Mouse (Mus musculus) liver, embryonic 16.5 days (tissue): Measurements from ENCODE around the gene Ndc1. TPM values are rescaled to one million over a fixed set of nuclear protein-coding genes. Genes with fewer than 3 reads are reported as not detected.

Source experiments
- ATAC-seq: fragments of 200-750 bp; cut with Nextera tagmentation; 2 replicates; pipeline ENCODE4 v1.8.0; 2017; ENCODE audit warnings: low read depth, mild to moderate bottlenecking, moderate number of reproducible peaks, moderate library complexity
- H3K27ac ChIP-seq: fragments of 300-500 bp; sonication (generic); 2 replicates; pipeline ENCODE4 v1.5.1; 2014; ENCODE audit warnings: mild to moderate bottlenecking, low read length
- H3K27me3 ChIP-seq: fragments of 300-500 bp; sonication (generic); 2 replicates; pipeline ENCODE4 v1.6.1; 2014; ENCODE audit warnings: low read depth, low read length, mixed read lengths; ENCODE audit not compliant: control insufficient read depth, insufficient read depth
- H3K36me3 ChIP-seq: fragments of 300-500 bp; sonication (generic); 2 replicates; pipeline ENCODE4 v1.6.1; 2014; ENCODE audit warnings: mild to moderate bottlenecking; ENCODE audit not compliant: control insufficient read depth, insufficient read depth
- H3K4me1 ChIP-seq: fragments of 300-500 bp; sonication (generic); 2 replicates; pipeline ENCODE4 v1.6.1; 2014; ENCODE audit warnings: low read depth, low read length, mixed read lengths; ENCODE audit not compliant: control insufficient read depth
- H3K4me2 ChIP-seq: fragments of 300-500 bp; sonication (generic); 2 replicates; pipeline ENCODE4 v1.6.1; 2014; ENCODE audit warnings: low read depth, low read length, mixed read lengths
- H3K4me3 ChIP-seq: fragments of 300-500 bp; sonication (generic); 2 replicates; pipeline ENCODE4 v1.5.1; 2014; ENCODE audit warnings: low read depth, mild to moderate bottlenecking, low read length
- H3K9ac ChIP-seq: fragments of 300-500 bp; sonication (generic); 2 replicates; pipeline ENCODE4 v1.6.1; 2014; ENCODE audit warnings: low read depth, low read length
- H3K9me3 ChIP-seq: fragments of 300-500 bp; sonication (generic); replicated peaks from 2 replicates; pipeline ENCODE4 v1.6.1; 2016; ENCODE audit warnings: low read length; ENCODE audit not compliant: control insufficient read depth
- WGBS: fragments of 180-500 bp; shearing (Covaris S2); extraction: QIAGEN DNeasy Blood & Tissue Kit; methylation state at CpG from one replicate; pipeline ENCODE4 v1.1.7; 2014; ENCODE audit not compliant: insufficient replicate concordance; 5-methylcytosine and 5-hydroxymethylcytosine counted together
- microRNA-seq: library from miRNA; unstranded; fragments of <30 nt; microRNA quantifications from one replicate; pipeline ENCODE4, GENCODE M21; 2016
- polyA plus RNA-seq: library from polyadenylated mRNA; unstranded; fragments of >200 nt; fragmentation: Nextera tagmentation; extraction: Ambion mirVana; gene quantifications from 2 replicates; pipeline ENCODE4 v1.2.1, GENCODE M21; 2015

The Ndc1 gene
- polyA plus RNA-seq, 1 experiment from 2014 or later = 13.0 TPM

DNA sequence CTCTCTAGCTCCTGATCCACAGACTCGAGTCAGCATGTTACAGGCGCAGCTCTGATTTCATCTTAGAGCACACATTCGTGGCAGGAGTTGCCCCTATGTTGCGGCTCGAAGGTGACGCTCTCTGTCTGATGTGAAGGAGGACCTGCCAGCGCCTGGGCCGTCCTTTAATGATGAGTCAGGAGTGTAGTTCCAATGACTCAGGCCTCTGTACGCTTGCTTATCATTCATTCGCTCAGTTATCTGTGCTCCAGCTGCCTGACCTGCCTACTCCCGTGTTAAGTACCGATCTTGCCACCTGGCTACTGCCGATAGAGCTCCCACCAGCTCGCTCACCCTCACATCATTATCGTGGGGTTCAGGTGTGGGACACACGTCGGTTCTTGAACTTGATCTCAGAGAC is 91.3 kb downstream of the Ndc1 start:
- ATAC-seq = peak; percentile 96
- peak overlapping the region; percentile 44 for H3K9ac ChIP-seq
- no peaks in the 10 kb centered on the region for H3K27me3 ChIP-seq
- H3K4me2 ChIP-seq = peak overlapping the region; percentile 53
- peak overlapping the region; percentile 29 for H3K4me3 ChIP-seq
- peak overlapping the region; percentile 86 for H3K27ac ChIP-seq
- WGBS = 28% methylated on average over 17 of the region's 17 CpGs
- H3K4me1 ChIP-seq = peaks cover 27% of the 10 kb centered on the region
- H3K36me3 ChIP-seq = no peaks in the 10 kb centered on the region
- no peaks in the 10 kb centered on the region for H3K9me3 ChIP-seq

DNA sequence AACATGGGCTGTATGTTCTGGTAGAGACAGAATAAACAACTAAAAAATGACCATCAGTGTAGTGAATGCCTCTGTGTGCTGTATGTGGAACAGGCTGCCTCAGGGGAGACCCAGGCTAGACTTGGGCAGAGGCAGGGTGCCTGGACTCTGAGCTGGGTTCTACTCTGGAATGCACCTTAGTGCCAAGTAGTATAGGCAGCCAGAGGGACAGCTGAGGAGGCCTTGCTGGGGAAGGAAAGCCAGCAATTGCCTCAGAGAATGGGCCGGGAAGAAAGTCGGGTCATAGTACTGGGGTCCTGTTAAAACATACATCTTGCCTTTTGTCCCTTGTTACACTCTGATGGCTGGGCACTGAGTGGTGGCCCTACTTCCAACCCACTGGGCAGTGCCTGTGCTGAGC is 91.9 kb downstream of the Ndc1 start:
- 79% methylated on average over 2 of the region's 2 CpGs for WGBS
- H3K27ac ChIP-seq = peak overlapping the region; percentile 81

DNA sequence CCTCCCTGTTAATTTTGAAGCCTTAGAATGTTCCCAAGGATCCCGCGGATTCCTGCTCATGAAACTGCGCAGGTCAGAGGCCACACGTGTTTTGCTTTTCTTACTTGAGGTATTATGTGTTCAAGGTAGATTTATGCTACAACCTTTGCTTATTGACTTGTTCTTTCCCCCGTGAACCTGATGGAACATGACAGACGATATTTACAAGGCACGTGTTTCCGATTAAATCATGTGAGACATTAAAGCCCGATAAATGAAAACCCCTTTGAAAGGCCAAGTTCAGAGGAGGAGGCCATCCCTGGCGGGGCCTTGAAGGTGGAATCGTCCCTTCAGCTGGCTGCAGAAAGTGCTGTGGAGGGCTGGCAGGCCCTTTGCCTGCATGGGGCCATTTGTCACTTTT is 92.9 kb downstream of the Ndc1 start:
- 77% methylated on average over 11 of the region's 11 CpGs for WGBS
- Histone ChIP-seq H3K36me3 (no peaks in the 10 kb centered on the region), H3K27ac (no peak overlapping the region), H3K4me3 (no peak overlapping the region), H3K9me3 (no peaks in the 10 kb centered on the region), H3K9ac (no peak overlapping the region), H3K27me3 (no peaks in the 10 kb centered on the region), H3K4me2 (no peak overlapping the region), H3K4me1 (peaks cover 27% of the 10 kb centered on the region)
- ATAC-seq = no peak

More for the DNA sequence above, 91.9 kb downstream of the Ndc1 start:
- no peaks in the 10 kb centered on the region for H3K27me3 ChIP-seq
- H3K4me1 ChIP-seq = peaks cover 27% of the 10 kb centered on the region
- no peaks in the 10 kb centered on the region for H3K9me3 ChIP-seq
- no peak for ATAC-seq
- no peaks in the 10 kb centered on the region for H3K36me3 ChIP-seq
- no peak overlapping the region for H3K4me3 ChIP-seq
- H3K9ac ChIP-seq = peak overlapping the region; percentile 42
- H3K4me2 ChIP-seq = peak overlapping the region; percentile 53

Small RNA genes within 50 kb of the gene (microRNA-seq; reads per million reads assigned to microRNA genes)
- not detected for gene Gm24804

Other genes with a start within 250 kb of the Ndc1 start
- gene Tmem59, start 189.4 kb upstream of the Ndc1 start, polyA plus RNA-seq = 196 and 197 TPM in 2 replicates
- 11.7 and 19.8 TPM in 2 replicates for gene Tceanc2, start 188.7 kb upstream of the Ndc1 start, polyA plus RNA-seq
- not detected in 2 replicates for gene Ldlrad1, start 158.6 kb upstream of the Ndc1 start, polyA plus RNA-seq
- 13.6 and 14.4 TPM in 2 replicates for gene Lrrc42, start 114.3 kb upstream of the Ndc1 start, polyA plus RNA-seq
- gene Hspb11, start 114.2 kb upstream of the Ndc1 start, polyA plus RNA-seq = 6.4 and 8.1 TPM in 2 replicates
- 0.08 and 0.15 TPM in 2 replicates for gene Dio1, start 60.6 kb upstream of the Ndc1 start, polyA plus RNA-seq
- 21.6 and 22.4 TPM in 2 replicates for gene Yipf1, start 53.4 kb upstream of the Ndc1 start, polyA plus RNA-seq
- gene Glis1, start 66.8 kb downstream of the Ndc1 start, polyA plus RNA-seq = 0.18 and 0.55 TPM in 2 replicates